Mouse (Mus musculus) thymus, postnatal 4 days (tissue): ENCODE results near the gene Ocm.
A peak's percentile ranks its signal among the peaks of the same experiment; 100 is the strongest.
"Not testable (repeated sequence)": the region's sequence is repeated elsewhere in the genome, so short reads cannot be mapped to it uniquely, and the experiment has no call there.

Experiments
- DNase-seq: peaks from one replicate; pipeline ENCODE4 v3.0.0; 2021

Gene Ocm

GRCm38 (mm10) chr5:144026620-144027263 lies at the start of gene Ocm:
TSS of gene Ocm (minus strand) at chr5:144026670.
- DNase-seq = no peak

- no peak for DNase-seq
Measured at GRCm38 (mm10) chr5:144071249-144071648, 44.8 kb upstream of the Ocm start.

- no peak for DNase-seq
Measured at GRCm38 (mm10) chr5:144070064-144070463, 43.6 kb upstream of the Ocm start.

- DNase-seq = no peak
Measured at GRCm38 (mm10) chr5:144066036-144066435, 39.6 kb upstream of the Ocm start.

GRCm38 (mm10) chr5:144064093-144064492 lies 37.6 kb upstream of the Ocm start:
- no peak for DNase-seq

GRCm38 (mm10) chr5:144054340-144054739 lies 27.9 kb upstream of the Ocm start:
- no peak for DNase-seq

GRCm38 (mm10) chr5:144053450-144053849 lies 27.0 kb upstream of the Ocm start:
- no peak for DNase-seq

GRCm38 (mm10) chr5:144051268-144051667 lies 24.8 kb upstream of the Ocm start:
- DNase-seq = peak; percentile 38

GRCm38 (mm10) chr5:144049881-144050280 lies 23.4 kb upstream of the Ocm start:
- DNase-seq = no peak

- no peak for DNase-seq
Measured at GRCm38 (mm10) chr5:144047324-144047723, 20.9 kb upstream of the Ocm start.

GRCm38 (mm10) chr5:144043166-144043565 lies 16.7 kb upstream of the Ocm start:
- DNase-seq = no peak

- peak; percentile 87 for DNase-seq
Measured at GRCm38 (mm10) chr5:144040720-144041364, 14.4 kb upstream of the Ocm start.

- no peak for DNase-seq
Measured at GRCm38 (mm10) chr5:144039886-144040285, 13.4 kb upstream of the Ocm start.

GRCm38 (mm10) chr5:144039156-144039675 lies 12.7 kb upstream of the Ocm start:
- DNase-seq = no peak

- no peak for DNase-seq
Measured at GRCm38 (mm10) chr5:144036952-144037351, 10.5 kb upstream of the Ocm start.

GRCm38 (mm10) chr5:144034567-144034966 lies 8.1 kb upstream of the Ocm start:
- no peak for DNase-seq

- no peak for DNase-seq
Measured at GRCm38 (mm10) chr5:144032491-144032890, 6.0 kb upstream of the Ocm start.

- no peak for DNase-seq
Measured at GRCm38 (mm10) chr5:144015845-144016244, 10.6 kb downstream of the Ocm start.

- no peak for DNase-seq
Measured at GRCm38 (mm10) chr5:144015312-144015650, 11.2 kb downstream of the Ocm start.

GRCm38 (mm10) chr5:144014551-144015311 lies 11.7 kb downstream of the Ocm start, which contains the start of gene Ccz1:
TSS of gene Ccz1 (minus strand) at chr5:144014877.
- DNase-seq = peak; percentile 81

GRCm38 (mm10) chr5:144013366-144014134 lies 12.9 kb downstream of the Ocm start:
- not testable (repeated sequence) for DNase-seq

- DNase-seq = no peak
Measured at GRCm38 (mm10) chr5:144002461-144003192, 23.8 kb downstream of the Ocm start.
